Mouse (Mus musculus): ENCODE results near the gene Dtnb. TPM values are rescaled to one million over a fixed set of nuclear protein-coding genes. Genes with fewer than 3 reads are reported as not detected.

Dtnb gene
- polyA plus RNA-seq, 1 experiment from 2014 or later = 27.0 TPM

- H3K27ac ChIP-seq (ENCODE audit: low read depth, low read length) = no peak overlapping the region
- no peak overlapping the region for H3K9ac ChIP-seq (ENCODE audit: low read depth, low read length)
- WGBS = 88% methylated on average over 4 of the region's 4 CpGs
- no peak overlapping the region for H3K4me2 ChIP-seq
- no peaks in the 10 kb centered on the region for H3K4me1 ChIP-seq (replicated peaks; ENCODE audit: control insufficient read depth, insufficient read depth, low read length)
- DNase-seq (ENCODE audit: low spot score) (no peak), ATAC-seq (replicated peaks; ENCODE audit: low FRiP score) (no peak)
- no peaks in the 10 kb centered on the region for H3K27me3 ChIP-seq (replicated peaks; ENCODE audit: control insufficient read depth, insufficient read depth, low read length)
- no peaks in the 10 kb centered on the region for H3K9me3 ChIP-seq (ENCODE audit: control insufficient read depth, low read length)
- no peak overlapping the region for H3K4me3 ChIP-seq (ENCODE audit: low read depth, low read length)
- no peaks in the 10 kb centered on the region for H3K36me3 ChIP-seq (ENCODE audit: control insufficient read depth, insufficient read depth, low read length)
Measured at GRCm38 (mm10) chr12:3659554-3660311, 87.6 kb downstream of the Dtnb start.

GRCm38 (mm10) chr12:3660985-3661635 lies 88.9 kb downstream of the Dtnb start:
- 69% methylated on average over 1 of the region's 1 CpGs for WGBS
- Histone ChIP-seq H3K36me3 (ENCODE audit: control insufficient read depth, insufficient read depth, low read length) (no peaks in the 10 kb centered on the region), H3K4me3 (ENCODE audit: low read depth, low read length) (no peak overlapping the region), H3K27me3 (replicated peaks; ENCODE audit: control insufficient read depth, insufficient read depth, low read length) (no peaks in the 10 kb centered on the region), H3K4me2 (no peak overlapping the region), H3K4me1 (replicated peaks; ENCODE audit: control insufficient read depth, insufficient read depth, low read length) (no peaks in the 10 kb centered on the region), H3K9ac (ENCODE audit: low read depth, low read length) (no peak overlapping the region), H3K27ac (ENCODE audit: low read depth, low read length) (no peak overlapping the region), H3K9me3 (ENCODE audit: control insufficient read depth, low read length) (no peaks in the 10 kb centered on the region)
- DNase-seq (ENCODE audit: low spot score) = no peak
- no peak for ATAC-seq (replicated peaks; ENCODE audit: low FRiP score)

DNA sequence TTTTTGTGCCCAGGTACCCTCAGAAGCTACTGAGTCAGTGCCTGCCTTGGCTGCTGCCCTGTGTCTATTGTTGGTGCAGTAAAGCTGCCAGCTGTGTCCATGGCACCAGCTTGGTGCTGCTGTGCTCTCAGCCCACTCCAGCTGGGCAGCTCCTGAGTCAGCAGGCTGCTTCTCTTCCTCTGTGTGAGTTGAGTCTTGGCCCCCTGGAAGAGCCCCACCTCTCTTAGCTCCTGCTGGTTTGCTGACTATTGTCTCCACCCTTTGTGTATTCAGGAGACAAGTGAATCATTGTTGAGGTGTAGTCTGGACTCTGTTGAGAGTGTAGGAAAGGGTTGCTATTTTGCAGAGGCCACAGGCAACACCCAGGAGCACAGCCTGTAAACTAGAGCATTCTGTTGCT lies 90.5 kb downstream of the Dtnb start:
- H3K27ac ChIP-seq (ENCODE audit: low read depth, low read length) = no peak overlapping the region
- no peak overlapping the region for H3K4me2 ChIP-seq
- ATAC-seq (replicated peaks; ENCODE audit: low FRiP score) (no peak), DNase-seq (ENCODE audit: low spot score) (no peak)
- H3K36me3 ChIP-seq (ENCODE audit: control insufficient read depth, insufficient read depth, low read length) = no peaks in the 10 kb centered on the region
- H3K27me3 ChIP-seq (replicated peaks; ENCODE audit: control insufficient read depth, insufficient read depth, low read length) = no peaks in the 10 kb centered on the region
- H3K9me3 ChIP-seq (ENCODE audit: control insufficient read depth, low read length) = no peaks in the 10 kb centered on the region
- no peak overlapping the region for H3K4me3 ChIP-seq (ENCODE audit: low read depth, low read length)
- no peaks in the 10 kb centered on the region for H3K4me1 ChIP-seq (replicated peaks; ENCODE audit: control insufficient read depth, insufficient read depth, low read length)
- no peak overlapping the region for H3K9ac ChIP-seq (ENCODE audit: low read depth, low read length)

GRCm38 (mm10) chr12:3663386-3663785 lies 91.2 kb downstream of the Dtnb start:
- no peak for ATAC-seq (replicated peaks; ENCODE audit: low FRiP score)
- H3K4me3 ChIP-seq (ENCODE audit: low read depth, low read length) = no peak overlapping the region

GRCm38 (mm10) chr12:3669971-3670381 lies 97.8 kb downstream of the Dtnb start:
- ATAC-seq (replicated peaks; ENCODE audit: low FRiP score) (no peak), DNase-seq (ENCODE audit: low spot score) (no peak)
- no peak overlapping the region for H3K4me3 ChIP-seq (ENCODE audit: low read depth, low read length)
- no peaks in the 10 kb centered on the region for H3K4me1 ChIP-seq (replicated peaks; ENCODE audit: control insufficient read depth, insufficient read depth, low read length)
- H3K9ac ChIP-seq (ENCODE audit: low read depth, low read length) = no peak overlapping the region
- no peaks in the 10 kb centered on the region for H3K9me3 ChIP-seq (ENCODE audit: control insufficient read depth, low read length)
- H3K36me3 ChIP-seq (ENCODE audit: control insufficient read depth, insufficient read depth, low read length) = no peaks in the 10 kb centered on the region
- H3K27ac ChIP-seq (ENCODE audit: low read depth, low read length) = no peak overlapping the region
- no peaks in the 10 kb centered on the region for H3K27me3 ChIP-seq (replicated peaks; ENCODE audit: control insufficient read depth, insufficient read depth, low read length)
- H3K4me2 ChIP-seq = no peak overlapping the region
- WGBS = 56% methylated on average over 5 of the region's 5 CpGs

More at GRCm38 (mm10) chr12:3663386-3663785, 91.2 kb downstream of the Dtnb start:
- H3K9ac ChIP-seq (ENCODE audit: low read depth, low read length) = no peak overlapping the region
- 87% methylated on average over 7 of the region's 7 CpGs for WGBS
- no peaks in the 10 kb centered on the region for H3K4me1 ChIP-seq (replicated peaks; ENCODE audit: control insufficient read depth, insufficient read depth, low read length)
- DNase-seq (ENCODE audit: low spot score) = no peak
- H3K9me3 ChIP-seq (ENCODE audit: control insufficient read depth, low read length) = no peaks in the 10 kb centered on the region
- H3K27me3 ChIP-seq (replicated peaks; ENCODE audit: control insufficient read depth, insufficient read depth, low read length) = no peaks in the 10 kb centered on the region
- H3K36me3 ChIP-seq (ENCODE audit: control insufficient read depth, insufficient read depth, low read length) = no peaks in the 10 kb centered on the region
- no peak overlapping the region for H3K27ac ChIP-seq (ENCODE audit: low read depth, low read length)
- H3K4me2 ChIP-seq = no peak overlapping the region

- no peak for DNase-seq (ENCODE audit: low spot score)
- WGBS = 56% methylated on average over 4 of the region's 4 CpGs
Measured at GRCm38 (mm10) chr12:3671117-3671516, 98.9 kb downstream of the Dtnb start.

DNA sequence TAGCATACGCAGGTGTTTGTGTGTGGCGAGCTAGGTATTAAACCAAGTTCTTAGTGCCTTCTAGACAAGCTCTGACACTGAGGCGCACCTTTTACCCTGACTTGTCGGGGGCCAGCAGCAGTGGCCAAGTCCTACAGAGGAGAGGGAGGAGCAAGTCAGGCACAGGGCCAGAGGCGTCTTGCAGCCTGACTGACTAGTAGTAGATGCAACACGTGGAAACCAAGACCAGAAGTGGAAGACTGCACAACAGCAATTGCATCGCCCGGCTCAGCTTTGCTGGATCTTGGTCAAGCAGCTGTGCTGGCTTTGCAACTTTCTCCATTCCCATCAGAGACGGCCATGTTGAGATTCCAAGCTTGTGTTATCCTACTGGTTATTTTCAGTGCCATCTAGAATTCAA lies 100.6 kb downstream of the Dtnb start:
- Histone ChIP-seq H3K36me3 (ENCODE audit: control insufficient read depth, insufficient read depth, low read length) (no peaks in the 10 kb centered on the region), H3K4me3 (ENCODE audit: low read depth, low read length) (no peak overlapping the region), H3K27me3 (replicated peaks; ENCODE audit: control insufficient read depth, insufficient read depth, low read length) (no peaks in the 10 kb centered on the region), H3K4me2 (no peak overlapping the region), H3K4me1 (replicated peaks; ENCODE audit: control insufficient read depth, insufficient read depth, low read length) (no peaks in the 10 kb centered on the region), H3K27ac (ENCODE audit: low read depth, low read length) (no peak overlapping the region), H3K9ac (ENCODE audit: low read depth, low read length) (no peak overlapping the region), H3K9me3 (ENCODE audit: control insufficient read depth, low read length) (no peaks in the 10 kb centered on the region)
- WGBS = 82% methylated on average over 9 of the region's 9 CpGs
- ATAC-seq (replicated peaks; ENCODE audit: low FRiP score) (no peak), DNase-seq (ENCODE audit: low spot score) (no peak)

More at GRCm38 (mm10) chr12:3671117-3671516, 98.9 kb downstream of the Dtnb start:
- no peaks in the 10 kb centered on the region for H3K4me1 ChIP-seq (replicated peaks; ENCODE audit: control insufficient read depth, insufficient read depth, low read length)
- H3K36me3 ChIP-seq (ENCODE audit: control insufficient read depth, insufficient read depth, low read length) = no peaks in the 10 kb centered on the region
- no peak overlapping the region for H3K27ac ChIP-seq (ENCODE audit: low read depth, low read length)
- H3K27me3 ChIP-seq (replicated peaks; ENCODE audit: control insufficient read depth, insufficient read depth, low read length) = no peaks in the 10 kb centered on the region
- H3K4me2 ChIP-seq = no peak overlapping the region
- ATAC-seq (replicated peaks; ENCODE audit: low FRiP score) = no peak
- no peaks in the 10 kb centered on the region for H3K9me3 ChIP-seq (ENCODE audit: control insufficient read depth, low read length)
- no peak overlapping the region for H3K4me3 ChIP-seq (ENCODE audit: low read depth, low read length)
- H3K9ac ChIP-seq (ENCODE audit: low read depth, low read length) = no peak overlapping the region

GRCm38 (mm10) chr12:3673886-3674285 lies 101.7 kb downstream of the Dtnb start:
- Histone ChIP-seq H3K27ac (ENCODE audit: low read depth, low read length) (no peak overlapping the region), H3K36me3 (ENCODE audit: control insufficient read depth, insufficient read depth, low read length) (no peaks in the 10 kb centered on the region), H3K9me3 (ENCODE audit: control insufficient read depth, low read length) (no peaks in the 10 kb centered on the region), H3K9ac (ENCODE audit: low read depth, low read length) (no peak overlapping the region), H3K4me2 (no peak overlapping the region), H3K4me1 (replicated peaks; ENCODE audit: control insufficient read depth, insufficient read depth, low read length) (no peaks in the 10 kb centered on the region), H3K4me3 (ENCODE audit: low read depth, low read length) (no peak overlapping the region), H3K27me3 (replicated peaks; ENCODE audit: control insufficient read depth, insufficient read depth, low read length) (no peaks in the 10 kb centered on the region)
- 79% methylated on average over 8 of the region's 8 CpGs for WGBS
- ATAC-seq (replicated peaks; ENCODE audit: low FRiP score) = no peak
- DNase-seq (ENCODE audit: low spot score) = no peak

DNA sequence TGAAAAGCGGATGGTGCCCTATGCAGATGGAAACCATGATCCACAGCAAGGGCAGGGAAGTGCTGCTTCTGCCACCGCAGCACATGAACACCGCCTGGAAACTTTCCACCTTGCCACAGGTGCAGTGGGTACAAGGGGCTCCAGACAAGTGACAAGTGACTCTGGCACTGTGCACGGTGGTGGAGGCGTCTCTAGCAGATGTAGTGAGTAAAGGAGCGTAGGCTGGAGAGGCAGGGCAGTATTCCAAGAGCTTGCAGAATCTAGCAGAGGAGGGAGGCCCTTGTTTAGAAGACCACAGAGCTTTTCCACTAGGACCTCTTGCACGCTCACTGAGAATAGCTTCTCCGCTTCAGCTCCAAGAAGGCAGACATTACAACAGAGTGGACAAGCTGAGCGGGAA lies 102.7 kb downstream of the Dtnb start:
- no peaks in the 10 kb centered on the region for H3K27me3 ChIP-seq (replicated peaks; ENCODE audit: control insufficient read depth, insufficient read depth, low read length)
- no peak overlapping the region for H3K9ac ChIP-seq (ENCODE audit: low read depth, low read length)
- H3K36me3 ChIP-seq (ENCODE audit: control insufficient read depth, insufficient read depth, low read length) = no peaks in the 10 kb centered on the region
- no peak overlapping the region for H3K27ac ChIP-seq (ENCODE audit: low read depth, low read length)
- H3K4me3 ChIP-seq (ENCODE audit: low read depth, low read length) = no peak overlapping the region
- DNase-seq (ENCODE audit: low spot score) (no peak), ATAC-seq (replicated peaks; ENCODE audit: low FRiP score) (no peak)
- H3K4me2 ChIP-seq = no peak overlapping the region
- 92% methylated on average over 9 of the region's 9 CpGs for WGBS
- H3K4me1 ChIP-seq (replicated peaks; ENCODE audit: control insufficient read depth, insufficient read depth, low read length) = no peaks in the 10 kb centered on the region
- no peaks in the 10 kb centered on the region for H3K9me3 ChIP-seq (ENCODE audit: control insufficient read depth, low read length)

Measured in liver, embryonic 11.5 days (tissue).